In the genomic region with DNA sequence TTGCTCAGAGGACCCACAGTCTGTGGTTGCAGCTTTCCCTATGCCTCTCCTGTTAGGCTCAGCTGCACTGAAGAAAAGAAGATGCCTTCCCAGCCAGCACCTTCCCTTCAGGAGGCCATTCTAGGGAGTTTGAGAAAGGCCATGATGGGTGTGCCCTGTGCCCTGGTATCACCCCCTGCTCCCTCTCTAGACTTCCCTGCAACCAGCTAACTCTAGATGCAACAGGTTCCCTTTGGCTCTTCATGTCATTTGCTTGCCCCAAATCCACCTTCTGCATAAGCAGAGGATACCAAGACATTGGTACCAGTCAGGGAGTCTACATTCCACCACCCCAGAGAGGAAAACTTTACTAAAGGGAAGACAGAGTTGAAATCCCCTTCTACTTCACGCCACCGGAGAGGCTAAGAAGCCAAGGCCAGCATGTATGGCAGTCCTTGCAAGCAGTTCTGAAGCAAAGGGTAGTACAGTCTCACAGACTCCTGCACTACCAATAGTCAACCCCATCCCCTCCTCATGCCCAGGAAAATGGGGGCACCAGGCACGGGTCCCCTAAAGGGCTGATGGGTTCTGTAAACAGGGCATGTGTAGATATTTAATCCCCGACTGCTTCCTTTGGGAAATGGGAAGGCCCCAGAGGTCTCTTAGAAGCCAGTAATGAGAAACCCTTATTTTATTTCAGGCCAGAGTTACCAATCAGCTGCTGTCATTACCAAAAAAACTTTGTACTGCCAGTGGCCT, we compare ENCODE assay signal across 9 mouse cellular contexts. TPM values are rescaled to one million over a fixed set of nuclear protein-coding genes. Genes with fewer than 3 reads are reported as not detected.
A peak's percentile ranks its signal among the peaks of the same experiment; 100 is the strongest.
DNase-seq lines count a peak whose midpoint lies in the region; ATAC-seq and TF ChIP-seq lines count a peak whose summit lies in the region.
"Had no signal": no experiment of that assay in that cellular context is flagged by ENCODE, and none has a peak within 500 bp of the region (broad histone marks: within the 10 kb centered on the region; RNA-seq: fewer than 3 reads in every experiment).

No protein-coding gene starts in this region.

- peak overlapping the region; percentile 68 for H3K4me3 ChIP-seq in layer of hippocampus, adult 2 months
- H3K4me3 ChIP-seq in embryonic facial prominence, embryonic 15.5 days (replicated peaks), result no peak overlapping the region
- peak overlapping the region; percentile 82 for H3K4me3 ChIP-seq in midbrain, embryonic 13.5 days (replicated peaks)

- WGBS in embryonic facial prominence, embryonic 15.5 days, result 61% methylated on average over 4 of the region's 4 CpGs
- 81% methylated on average over 4 of the region's 4 CpGs for WGBS in midbrain, embryonic 13.5 days

- ATAC-seq in embryonic facial prominence, embryonic 15.5 days (ENCODE audit: insufficient number of reproducible peaks, low FRiP score, low TSS enrichment, low read depth), result no peak
- no peak for ATAC-seq in midbrain, embryonic 13.5 days
- no peak for ATAC-seq in inflammation-experienced regulatory T-cells, adult 6 months

- H3K4me2 ChIP-seq in embryonic facial prominence, embryonic 15.5 days (replicated peaks), result 0 out of 2 replicates have a peak overlapping the region, but pooled peaks have one; percentile 95
- peak overlapping the region; percentile 81 for H3K4me2 ChIP-seq in midbrain, embryonic 13.5 days (replicated peaks)

- H3K9me3 ChIP-seq in embryonic facial prominence, embryonic 15.5 days (replicated peaks), result no peaks in the 10 kb centered on the region
- H3K9me3 ChIP-seq in midbrain, embryonic 13.5 days, result no peaks in the 10 kb centered on the region
- H3K9me3 ChIP-seq: kidney, embryonic 15.5 days had no signal

- H3K27me3 ChIP-seq in embryonic facial prominence, embryonic 15.5 days, result peaks cover 7% of the 10 kb centered on the region; the same call in 1 of the 2 replicates
- no peaks in the 10 kb centered on the region for H3K27me3 ChIP-seq in midbrain, embryonic 13.5 days

- no peak overlapping the region for H3K9ac ChIP-seq in embryonic facial prominence, embryonic 15.5 days
- peak overlapping the region; percentile 95; the same call in 1 of the 2 replicates for H3K9ac ChIP-seq in midbrain, embryonic 13.5 days (replicated peaks)

- H3K4me1 ChIP-seq in embryonic facial prominence, embryonic 15.5 days, result peaks cover 10% of the 10 kb centered on the region
- H3K4me1 ChIP-seq in midbrain, embryonic 13.5 days (replicated peaks), result peaks cover 34% of the 10 kb centered on the region

- no peaks in the 10 kb centered on the region for H3K36me3 ChIP-seq in embryonic facial prominence, embryonic 15.5 days
- H3K36me3 ChIP-seq in midbrain, embryonic 13.5 days, result no peaks in the 10 kb centered on the region
- H3K36me3 ChIP-seq: kidney, embryonic 15.5 days had no signal

- H3K27ac ChIP-seq in layer of hippocampus, adult 2 months, result peak overlapping the region; percentile 92
- H3K27ac ChIP-seq in embryonic facial prominence, embryonic 15.5 days (replicated peaks), result no peak overlapping the region
- H3K27ac ChIP-seq in midbrain, embryonic 13.5 days, result no peak overlapping the region
- H3K27ac ChIP-seq: kidney, embryonic 15.5 days had no signal

- TF ChIP-seq CTCF in layer of hippocampus, adult 2 months (conservative IDR thresholded peaks at IDR 0.05), result no peak

- no peak for DNase-seq in layer of hippocampus, adult 2 months (ENCODE audit: low spot score in 2 of 2)
- no peak for DNase-seq in layer of hippocampus, adult 9-10 months (ENCODE audit: low spot score)
- DNase-seq in cerebellum, postnatal 36 days, result peak; percentile 11 to 38
- DNase-seq in layer of hippocampus, adult 9-11 months, result no peak
- DNase-seq: gastrocnemius, postnatal 25 days had no signal

RNA-seq across cellular contexts. Expression of gene Rims1, which starts 1.5 kb away (rescaled TPM):
- total RNA-seq in layer of hippocampus, adult 2 months (2021), result 100 to 1,000 TPM; 249 to 273 TPM
- polyA plus RNA-seq in embryonic facial prominence, embryonic 15.5 days (2015; fragmentation: Nextera tagmentation; extraction: Ambion mirVana), result 1.9 TPM in 2 replicates
- polyA plus RNA-seq in midbrain, embryonic 13.5 days (2015; fragmentation: Nextera tagmentation; extraction: Ambion mirVana), result 8.7 and 9.4 TPM in 2 replicates
- polyA plus RNA-seq in inflammation-experienced regulatory T-cells, adult 6 months (2017; shearing (Covaris generic)), result not detected

Comparison
In these comparisons a context has a peak if more than half of its experiments do, and no peak if none do; other contexts are left out.
1. DNase-seq: peak in cerebellum, postnatal 36 days (2 of 2); none in layer of hippocampus, adult 2 months (0 of 2), layer of hippocampus, adult 9-10 months (single experiment) and layer of hippocampus, adult 9-11 months (single experiment).